Mouse (Mus musculus): Measurements from ENCODE around the gene Myadm. TPM values are rescaled to one million over a fixed set of nuclear protein-coding genes. Genes with fewer than 3 reads are reported as not detected.

Gene Myadm
- polyA plus RNA-seq, 1 experiment = 280 TPM

DNA sequence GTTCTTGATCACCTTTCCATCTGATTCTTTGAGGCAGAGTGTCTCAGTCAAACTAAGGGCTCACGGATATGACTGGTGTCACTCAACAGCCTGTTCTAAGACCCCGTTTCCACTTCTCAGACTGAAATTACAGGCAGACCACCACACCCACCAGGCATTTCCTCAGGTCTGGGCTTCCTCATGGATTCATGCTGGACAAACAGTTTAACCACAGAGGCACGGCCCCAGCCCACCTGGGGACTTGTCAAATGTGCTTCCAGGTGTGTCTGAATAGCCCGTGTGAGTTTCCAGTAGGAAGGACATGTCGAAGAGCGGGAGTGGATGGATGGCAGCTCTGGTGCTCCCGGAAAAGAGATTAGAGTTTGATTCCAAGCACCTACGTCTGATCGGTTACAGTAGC, 60.9 kb downstream of the Myadm start:
- H3K27ac ChIP-seq (ENCODE audit: insufficient read depth, low read depth, low read length) = no peak overlapping the region
- no peak overlapping the region for H3K4me3 ChIP-seq (ENCODE audit: insufficient read depth, low read length)
- no peak for TF ChIP-seq POLR2A (IDR thresholded peaks at IDR 0.05; ENCODE audit: borderline replicate concordance, low read depth, low read length)
- no peak for TF ChIP-seq CTCF (IDR thresholded peaks at IDR 0.05; ENCODE audit: low read depth, low read length)

More for the DNA sequence above, 60.9 kb downstream of the Myadm start:
- no peaks in the 10 kb centered on the region for H3K4me1 ChIP-seq (ENCODE audit: control insufficient read depth, insufficient read depth, low read length)

Other genes with a start within 250 kb of the Myadm start
- not detected in 2 replicates for gene AU018091, start 119.9 kb upstream of the Myadm start, polyA plus RNA-seq (2012; ENCODE audit: insufficient read depth, insufficient read length, missing spikeins)
- not detected in 2 replicates for gene Nlrp12, start 39.3 kb upstream of the Myadm start, polyA plus RNA-seq (2012; ENCODE audit: insufficient read depth, insufficient read length, missing spikeins)
- 1.6 and 4.7 TPM in 2 replicates for gene Prkcg, start 99 bp downstream of the Myadm start, polyA plus RNA-seq (2012; ENCODE audit: insufficient read depth, insufficient read length, missing spikeins)
- gene Cacng7, start 43.9 kb downstream of the Myadm start, polyA plus RNA-seq (2012; ENCODE audit: insufficient read depth, insufficient read length, missing spikeins) = 0.48 TPM in 1 of 2 replicates, not detected in the other
- gene Cacng8, start 101.6 kb downstream of the Myadm start, polyA plus RNA-seq (2012; ENCODE audit: insufficient read depth, insufficient read length, missing spikeins) = 0.40 and 0.77 TPM in 2 replicates
- gene Cacng6, start 135.1 kb downstream of the Myadm start, polyA plus RNA-seq (2012; ENCODE audit: insufficient read depth, insufficient read length, missing spikeins) = not detected in 2 replicates
- gene Tarm1, start 213.5 kb downstream of the Myadm start, polyA plus RNA-seq (2012; ENCODE audit: insufficient read depth, insufficient read length, missing spikeins) = 1.2 TPM in 1 of 2 replicates, not detected in the other